Mouse (Mus musculus) granulocyte monocyte progenitor cell, adult 5-6 weeks (primary cell): Measurements from ENCODE around the gene Ctsf. TPM values are rescaled to one million over a fixed set of nuclear protein-coding genes. Genes with fewer than 3 reads are reported as not detected.
A peak's percentile ranks its signal among the peaks of the same experiment; 100 is the strongest.
"Not testable (repeated sequence)": the region's sequence is repeated elsewhere in the genome, so short reads cannot be mapped to it uniquely, and the experiment has no call there.

Experiments used
- ATAC-seq: replicated peaks from 2 replicates; pipeline ENCODE4 v1.8.0; 2016; ENCODE audit warnings: mild to moderate bottlenecking, moderate TSS enrichment, inconsistent platforms; ENCODE audit not compliant: poor library complexity, severe bottlenecking
- total RNA-seq, 2 experiments: library from RNA; stranded (forward) in 1 of 2; stranded (reverse) in 1 of 2; fragments of 200-712, 200-1000 nt in 1 of 2; fragments of >200 nt in 1 of 2; fragmentation: Nextera tagmentation in 1 of 2; gene quantifications; 2 replicates each; pipeline ENCODE4 v1.2.3; 2014 to 2017

The Ctsf gene
- total RNA-seq (2014; fragmentation: Nextera tagmentation): 2.6 and 10.0 TPM in 2 replicates
- 1.8 and 3.6 TPM in 2 replicates for total RNA-seq (2017)

DNA sequence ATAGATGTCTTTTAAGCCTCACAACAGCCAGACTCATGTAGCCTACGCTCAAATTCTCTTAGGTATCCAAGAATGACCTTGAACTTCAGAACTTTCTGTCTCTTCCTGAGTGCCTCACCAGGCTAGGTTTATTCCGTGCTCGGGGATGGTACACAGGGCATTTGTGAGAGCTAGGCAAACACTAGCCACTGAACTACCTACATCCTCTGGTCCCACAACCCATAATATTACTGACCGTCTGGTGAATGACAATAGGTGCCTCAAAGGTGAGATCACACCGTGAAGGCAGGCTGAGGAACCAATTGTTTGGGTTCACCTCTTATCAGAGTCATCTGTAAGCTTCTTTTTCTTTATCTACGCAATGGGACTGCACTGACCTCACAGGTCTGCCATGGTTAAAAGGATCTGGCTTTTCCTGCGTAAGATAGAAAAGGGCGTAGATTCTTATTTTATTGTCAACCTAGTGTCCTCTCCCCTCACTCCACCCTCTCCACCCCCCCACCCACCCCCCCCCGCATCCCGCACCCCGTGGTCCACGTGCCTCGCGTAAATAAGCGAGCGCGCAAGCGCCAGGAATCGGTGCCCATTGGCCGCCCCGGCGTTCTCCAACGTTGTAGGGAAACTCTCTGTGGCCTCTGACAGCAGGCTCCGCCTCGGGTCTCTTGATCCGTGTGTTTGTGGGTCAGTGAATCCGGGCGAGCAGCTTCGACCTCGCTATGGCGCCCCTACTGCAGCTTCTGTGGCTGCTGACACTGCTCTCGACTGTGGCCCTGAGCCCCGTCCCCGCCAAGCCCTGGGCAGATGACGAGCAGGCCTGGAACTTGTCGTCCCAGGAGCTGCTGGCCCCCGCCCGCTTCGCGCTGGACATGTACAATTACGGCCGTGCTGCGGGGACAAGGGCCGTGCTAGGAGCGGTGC, at the start of gene Ctsf:
TSS of gene Ctsf (plus strand) at position 579 of the 918 bp plus-strand sequence.
- ATAC-seq: peak; percentile 88

DNA sequence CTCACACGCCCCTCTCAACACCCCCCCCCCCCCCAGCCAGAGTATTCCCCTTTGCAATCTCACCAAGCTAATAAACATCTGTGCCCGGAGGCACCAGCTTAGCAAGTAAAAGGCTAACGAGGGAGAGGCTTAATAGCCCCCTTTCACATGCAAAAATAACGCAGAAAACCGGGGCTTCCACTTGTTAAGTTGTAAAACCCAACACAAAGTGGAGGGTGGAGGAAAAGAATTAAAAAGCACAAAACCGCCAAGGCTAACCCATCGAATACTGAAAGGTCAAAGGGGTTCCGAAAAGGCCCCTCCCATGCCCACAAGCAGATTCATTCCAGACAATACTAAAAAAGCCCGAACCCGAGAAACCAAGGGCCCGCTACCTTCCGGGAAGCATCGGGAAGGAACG, 44.6 kb upstream of the Ctsf start:
- no peak for ATAC-seq

DNA sequence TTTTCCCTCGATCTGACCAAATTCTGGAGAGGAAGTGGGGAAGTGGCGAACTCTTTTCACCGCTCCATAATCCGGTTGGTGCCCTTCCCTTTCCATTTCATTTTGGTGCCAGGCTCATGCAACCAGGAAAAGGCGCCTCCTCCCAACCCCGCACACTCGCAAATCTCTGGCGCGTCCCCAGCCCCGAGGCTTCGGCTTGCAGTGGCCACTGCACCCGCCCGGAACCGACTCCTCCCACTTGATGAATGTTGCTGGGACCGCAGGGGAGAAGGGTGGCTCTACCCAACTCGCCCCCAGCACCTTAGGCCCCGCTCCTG, 44.2 kb upstream of the Ctsf start:
- ATAC-seq: no peak

DNA sequence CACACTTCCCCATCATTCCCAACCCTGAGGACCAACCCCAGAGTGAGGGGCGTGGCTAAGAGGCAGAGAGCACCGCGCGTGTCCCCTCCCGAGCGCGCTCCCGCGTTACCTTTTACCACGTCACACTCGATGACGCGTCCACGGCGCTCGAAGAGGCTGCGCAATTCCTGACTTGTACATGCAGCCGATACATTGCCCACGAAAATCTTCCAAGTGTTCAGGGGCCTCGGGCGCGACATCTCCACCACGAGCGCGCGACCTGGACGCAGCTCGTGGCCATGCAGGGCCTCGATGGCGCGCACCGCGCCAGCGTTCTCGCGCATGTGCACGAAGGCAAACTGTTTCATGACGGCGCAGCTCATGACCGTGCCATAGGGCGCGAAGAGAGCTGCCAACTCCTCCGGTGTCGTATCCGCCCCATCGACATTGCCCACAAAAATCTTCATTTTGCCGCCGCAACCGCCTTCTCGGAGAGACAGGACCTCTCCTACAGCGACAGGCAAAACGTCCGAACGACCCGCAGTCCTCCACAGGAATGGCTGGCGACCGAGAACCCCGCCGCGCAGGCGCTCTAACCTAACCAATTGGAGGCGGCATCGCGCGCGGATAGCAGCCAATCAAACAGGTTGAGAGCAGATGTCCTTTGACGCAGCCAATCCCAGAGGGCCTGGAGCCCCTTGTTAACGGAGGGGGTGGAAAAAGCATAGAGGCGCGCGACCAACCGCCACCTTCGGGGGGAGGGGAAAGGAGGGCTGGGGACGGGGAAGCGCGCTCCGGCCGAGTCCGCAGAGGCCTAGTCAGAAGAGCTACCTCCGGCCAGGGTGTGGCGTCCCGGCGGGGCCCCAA, 43.6 kb upstream of the Ctsf start, which contains the start of the genes Gm21992 and Rbm14:
TSS of gene Gm21992 (minus strand) at position 550 of the 846 bp plus-strand sequence.
TSS of gene Rbm14 (minus strand) at position 572 of the 846 bp plus-strand sequence.
- peak; percentile 88 for ATAC-seq

DNA sequence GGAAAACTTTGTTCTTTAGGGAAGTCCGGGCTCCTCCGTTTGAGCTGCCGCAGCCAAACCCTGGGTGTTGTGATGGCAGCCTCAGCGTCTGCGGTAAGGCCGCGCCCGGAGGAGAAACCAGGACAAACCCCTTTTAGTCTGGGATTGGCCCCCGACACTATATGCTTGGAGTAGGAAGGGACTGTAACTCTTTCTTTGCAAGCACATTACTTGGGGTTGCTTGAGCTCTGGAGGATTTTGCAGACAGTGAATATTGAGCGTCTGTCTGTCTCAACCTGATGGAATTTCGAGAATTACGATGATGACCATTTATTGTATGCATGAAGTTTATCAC, 43.1 kb upstream of the Ctsf start:
- no peak for ATAC-seq

DNA sequence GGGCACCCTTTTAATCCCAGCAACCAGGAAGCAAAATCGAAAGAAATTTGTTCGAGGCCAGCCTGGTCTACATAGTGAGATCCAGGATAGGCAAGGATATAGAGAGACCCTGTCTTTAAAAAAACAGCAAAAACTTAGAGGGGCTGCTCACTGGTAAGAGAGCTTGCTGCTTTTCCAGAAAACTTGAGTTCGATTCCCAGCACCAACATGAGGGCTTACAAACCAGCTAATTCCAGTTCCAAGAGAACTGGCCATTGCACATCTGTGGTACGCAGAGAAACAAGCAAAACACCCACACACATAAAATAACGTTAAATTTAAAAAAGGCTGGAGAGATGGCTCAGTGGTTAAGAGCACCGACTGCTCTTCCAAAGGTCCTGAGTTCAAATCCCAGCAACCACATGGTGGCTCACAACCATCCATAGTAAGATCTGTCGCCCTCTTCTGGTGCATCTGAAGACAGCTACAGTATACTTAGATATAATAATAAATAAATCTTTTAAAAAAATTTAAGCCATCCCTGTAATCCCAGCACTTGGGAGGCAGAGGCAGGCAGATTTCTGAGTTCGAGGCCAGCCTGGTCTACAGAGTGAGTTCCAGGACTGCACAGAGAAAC, 42.5 kb upstream of the Ctsf start:
- not testable (repeated sequence) for ATAC-seq

DNA sequence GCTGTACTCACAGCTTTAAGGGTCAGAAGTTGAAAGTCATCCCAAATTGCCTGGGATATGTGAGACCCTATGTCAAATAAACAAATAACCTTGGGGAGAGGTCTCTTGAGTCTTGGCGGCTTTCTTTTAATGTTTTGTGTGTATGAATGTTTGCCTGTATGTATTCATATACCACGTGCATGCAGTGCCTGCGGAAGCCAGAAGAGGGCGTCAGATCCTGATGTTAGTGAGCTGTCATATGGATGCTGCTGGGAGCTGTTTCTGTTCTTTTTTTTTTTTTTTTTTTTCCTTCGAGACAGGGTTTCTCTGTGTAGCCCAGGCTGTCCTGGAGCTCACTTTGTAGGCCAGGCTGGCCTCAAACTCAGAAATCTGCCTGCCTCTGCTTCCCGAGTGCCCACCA, 41.9 kb upstream of the Ctsf start:
- ATAC-seq: no peak

DNA sequence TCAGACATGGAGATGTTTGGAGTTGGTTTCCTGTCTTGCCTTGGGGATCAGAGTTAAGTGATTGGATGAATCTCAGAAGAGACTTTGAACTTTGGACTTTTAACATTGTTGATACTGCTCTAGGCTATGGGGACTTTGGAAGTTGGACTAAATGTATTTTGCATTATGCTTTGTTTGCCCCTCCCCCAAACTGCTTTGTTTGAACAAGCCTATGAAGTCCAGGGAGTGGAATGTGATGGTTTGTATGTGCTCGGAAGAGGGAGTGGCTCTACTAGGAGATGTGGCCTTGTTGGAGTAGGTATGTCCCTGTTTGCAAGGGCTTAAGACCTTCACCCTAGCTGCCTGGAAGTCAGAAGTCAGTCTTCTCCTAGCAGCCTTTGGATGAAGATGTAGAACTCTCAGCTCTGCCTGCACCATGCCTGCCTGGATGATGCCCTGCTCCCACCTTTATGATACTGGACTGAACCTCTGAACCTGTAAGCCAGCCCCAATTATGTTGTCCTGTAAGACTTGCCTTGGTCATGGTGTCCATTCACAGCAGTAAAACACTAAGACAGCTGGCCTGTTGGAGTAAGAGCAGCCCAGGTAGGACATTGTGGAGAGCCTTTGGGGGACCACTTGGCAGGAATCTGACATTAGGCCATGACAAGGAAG, 37.6 kb upstream of the Ctsf start:
- no peak for ATAC-seq

DNA sequence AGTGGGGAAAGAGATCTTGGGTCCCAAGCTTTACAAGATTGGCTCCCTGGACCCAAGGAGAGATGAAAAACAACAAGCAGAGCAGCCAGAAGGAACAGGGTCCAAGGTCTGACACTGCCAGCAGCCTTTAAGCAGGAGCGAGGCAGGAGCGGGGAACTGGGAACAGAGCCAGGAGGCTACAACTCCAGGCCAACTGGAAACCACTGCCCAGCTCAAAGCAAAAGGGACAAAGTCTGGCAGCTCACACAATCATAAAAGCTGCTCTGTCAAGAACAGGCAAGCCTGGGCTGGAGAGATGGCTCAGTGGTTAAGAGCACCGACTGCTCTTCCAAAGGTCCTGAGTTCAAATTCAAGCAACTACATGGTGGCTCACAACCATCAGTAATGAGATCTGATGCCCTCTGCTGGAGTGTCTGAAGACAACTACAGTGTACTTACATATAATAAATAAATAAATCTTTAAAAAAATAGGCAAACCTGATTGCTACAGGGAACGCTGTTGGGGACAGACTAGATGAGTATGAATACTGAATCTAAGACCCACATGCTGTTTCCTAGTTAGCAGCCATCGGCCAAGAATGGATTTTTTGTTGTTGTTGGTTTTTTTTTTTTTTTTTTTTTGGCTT, 34.1 kb upstream of the Ctsf start:
- ATAC-seq: no peak

DNA sequence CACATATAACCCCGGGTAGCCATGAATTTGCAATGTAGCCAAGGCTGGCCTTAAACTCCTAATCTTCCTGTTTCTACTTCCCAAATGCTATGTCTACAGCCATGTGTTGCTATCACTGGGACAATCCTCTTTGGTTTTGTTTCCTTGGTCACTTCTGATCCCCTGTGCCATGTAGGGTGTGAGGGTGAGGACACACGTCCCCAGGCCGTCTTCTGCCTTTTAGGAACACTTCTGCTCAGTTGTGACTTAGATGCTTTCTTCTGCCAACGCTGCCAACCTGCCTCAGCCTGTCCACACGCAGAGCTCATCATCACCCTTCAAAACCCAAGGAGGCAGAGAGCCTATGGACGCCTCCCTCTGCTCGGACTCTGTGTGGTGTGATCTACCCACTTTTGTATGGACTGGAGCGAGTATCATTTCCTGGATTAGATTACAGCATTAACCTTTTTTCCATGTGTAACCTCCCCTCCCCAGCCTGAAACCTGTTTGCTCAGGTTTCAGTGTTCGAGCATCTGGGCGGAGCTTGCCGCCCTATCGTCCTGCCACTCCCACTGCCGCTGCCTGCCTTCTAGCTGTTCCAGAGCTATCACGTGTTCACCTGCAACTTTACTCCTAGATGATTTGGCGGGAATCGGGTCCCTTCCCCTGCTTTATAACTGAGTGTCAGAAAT, 26.4 kb upstream of the Ctsf start:
- no peak for ATAC-seq

DNA sequence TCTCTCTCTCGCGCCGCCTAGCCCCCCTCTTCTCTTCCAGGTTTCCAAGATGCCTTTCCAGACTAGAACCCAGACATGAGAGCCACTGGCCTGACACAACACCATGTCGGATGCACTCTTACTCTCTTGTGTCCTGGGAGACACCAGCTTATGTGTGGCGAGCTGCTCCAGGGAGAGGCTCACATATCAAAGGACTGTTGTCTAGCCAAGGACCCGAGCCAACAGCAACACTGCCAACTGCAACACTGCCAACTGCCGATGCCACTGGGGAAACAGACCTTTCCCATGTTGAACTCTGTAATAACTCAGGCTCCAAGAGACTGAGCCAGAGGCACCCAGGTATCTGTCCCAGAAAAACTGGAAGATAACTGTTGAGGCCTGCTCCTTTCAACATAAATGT, 25.8 kb upstream of the Ctsf start:
- ATAC-seq: no peak

DNA sequence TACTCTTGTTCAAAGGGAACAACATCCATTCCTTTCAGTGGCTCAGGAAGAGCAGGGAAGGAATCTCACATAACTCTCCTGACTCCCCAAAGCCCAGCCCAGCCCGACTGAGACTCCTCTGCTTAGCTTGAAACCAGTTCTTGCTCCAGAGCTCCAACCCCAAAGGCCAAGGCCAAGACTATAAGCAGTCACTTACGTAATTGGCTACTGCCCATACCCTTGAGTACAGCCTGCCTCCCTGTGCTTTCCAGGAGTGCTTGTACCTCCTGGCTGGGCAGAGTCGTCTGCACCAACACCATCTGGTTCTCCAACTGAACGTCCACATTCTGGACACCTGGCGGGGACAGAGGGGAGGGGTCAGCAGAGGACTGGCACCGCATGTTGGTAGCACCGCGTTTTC, 21.0 kb upstream of the Ctsf start:
- no peak for ATAC-seq

DNA sequence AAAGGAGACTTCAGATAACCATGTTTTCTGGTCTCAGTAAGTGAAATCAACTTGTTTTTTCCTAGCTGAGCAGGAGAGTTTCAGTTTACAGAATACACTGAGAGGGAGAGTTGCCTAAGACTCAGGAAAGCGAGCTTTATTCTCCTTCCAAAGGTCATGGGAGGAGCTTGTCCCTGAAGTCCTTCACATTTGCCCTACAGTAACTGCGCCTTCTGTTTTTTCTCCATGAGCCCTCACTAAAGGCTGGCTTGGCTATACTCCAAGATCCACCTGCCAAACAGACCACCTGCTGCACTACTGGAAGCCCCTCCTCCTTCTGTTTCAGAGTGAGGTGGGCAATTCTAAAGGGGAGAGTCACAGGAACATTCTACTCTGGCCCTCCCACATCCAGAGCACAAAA, 18.8 kb upstream of the Ctsf start:
- no peak for ATAC-seq

DNA sequence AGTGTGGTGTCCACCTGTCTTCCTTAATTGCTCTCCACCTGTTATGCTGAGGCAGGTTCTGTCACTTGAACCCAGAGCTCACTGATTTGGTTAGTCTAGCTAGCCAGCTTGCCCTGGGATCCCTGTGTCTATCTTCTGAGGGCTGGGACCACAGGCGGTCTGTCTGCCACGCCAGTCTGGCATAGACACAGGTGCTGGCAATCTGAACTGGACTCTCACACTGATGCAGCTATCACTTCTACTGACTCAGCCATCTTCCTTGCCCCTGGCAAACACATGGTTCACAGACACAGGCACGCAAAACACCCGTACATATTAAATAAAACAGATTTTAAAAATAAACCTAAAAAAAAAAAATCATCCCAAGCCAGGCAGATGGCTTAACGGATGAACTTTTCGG, 17.9 kb upstream of the Ctsf start:
- ATAC-seq: no peak

DNA sequence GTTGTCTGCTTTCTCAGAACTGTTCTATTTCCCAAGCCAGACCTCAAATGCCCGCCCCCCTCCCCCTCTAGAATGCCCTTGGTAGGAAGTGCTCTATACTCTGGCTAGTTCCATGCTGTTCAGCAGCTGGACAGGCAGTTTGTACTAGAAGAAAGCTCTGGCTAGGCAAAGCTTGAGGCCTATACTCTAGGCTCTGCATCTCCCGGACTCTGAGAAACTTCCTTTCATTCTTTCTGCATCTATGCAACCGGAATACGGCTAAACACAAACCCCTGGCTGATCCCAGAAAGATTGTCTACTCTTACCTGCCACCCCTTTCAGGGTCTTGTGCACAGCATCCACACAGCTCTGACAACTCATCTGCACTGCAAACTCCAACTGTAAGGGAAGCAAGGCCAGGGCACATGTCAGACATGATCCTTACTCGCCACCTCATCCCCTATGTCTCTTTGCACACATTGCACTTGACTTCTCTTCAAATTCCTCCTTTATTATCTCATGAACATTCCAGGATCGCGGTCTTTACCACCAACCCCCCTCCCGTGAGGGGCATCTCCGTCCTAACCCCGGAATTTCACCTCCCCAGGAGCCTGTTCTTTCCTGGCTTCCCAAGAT, 16.3 kb upstream of the Ctsf start:
- no peak for ATAC-seq

DNA sequence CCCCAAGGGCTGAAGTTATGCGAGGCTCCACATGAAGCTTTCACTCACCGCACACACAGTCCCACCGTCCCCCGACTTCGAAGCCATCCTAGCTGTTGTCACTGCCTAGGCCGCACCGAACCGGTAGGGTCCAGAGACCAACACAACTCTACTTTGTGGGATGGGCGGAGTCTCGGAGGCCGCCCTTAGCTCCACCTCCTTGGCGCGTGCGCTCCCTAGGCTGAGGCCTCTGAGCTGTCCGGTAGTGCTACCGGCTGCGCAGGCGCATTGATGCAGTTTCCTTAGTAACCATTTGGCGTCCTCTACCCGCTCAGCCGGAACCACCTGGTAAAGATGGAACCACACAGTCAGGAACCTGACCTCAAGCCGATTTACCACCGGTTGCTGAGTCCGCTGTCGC, 15.8 kb upstream of the Ctsf start, which contains the start of the genes Ccs and Ccdc87:
TSS of gene Ccs (minus strand) at position 184 of the 400 bp plus-strand sequence.
TSS of gene Ccdc87 (plus strand) at position 218 of the 400 bp plus-strand sequence.
- peak; percentile 96 for ATAC-seq

DNA sequence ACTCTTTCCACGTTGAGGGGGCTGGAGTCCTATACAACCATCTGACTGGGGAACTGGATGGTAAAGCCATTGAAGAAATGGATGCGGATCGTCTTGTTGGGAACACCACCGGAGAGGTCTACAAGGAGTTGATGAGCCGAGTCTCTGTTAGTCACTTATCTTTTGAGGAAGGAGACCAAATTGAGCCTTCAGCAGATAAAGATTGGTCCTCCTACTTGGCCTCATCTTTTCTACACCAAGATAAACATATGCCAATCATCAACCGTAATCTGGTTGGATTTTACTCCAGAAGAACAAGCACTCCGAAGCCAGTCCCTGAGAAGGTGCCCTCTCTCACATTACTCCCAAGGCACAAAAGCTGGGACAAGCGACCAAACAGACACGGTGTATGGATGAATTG, 14.1 kb upstream of the Ctsf start:
- no peak for ATAC-seq

DNA sequence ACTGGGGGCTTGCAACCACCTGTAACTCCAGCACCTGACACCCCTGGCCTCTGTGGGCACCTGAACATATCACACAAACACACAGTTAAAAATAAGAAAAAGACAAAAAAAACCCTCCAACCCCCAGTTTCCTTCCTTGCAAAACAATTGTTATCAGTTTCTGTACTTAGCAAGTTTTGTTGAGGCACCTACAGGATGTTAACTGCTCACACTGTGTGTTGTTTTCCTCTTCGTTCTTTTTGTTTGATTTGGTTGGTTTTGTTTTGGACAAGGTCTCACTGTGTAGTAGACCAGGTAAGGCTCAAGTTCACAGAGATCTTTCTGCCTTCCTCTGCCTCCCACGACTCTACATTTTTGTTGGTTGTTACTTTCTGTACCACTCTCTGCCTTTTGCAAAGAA, 12.3 kb upstream of the Ctsf start:
- no peak for ATAC-seq

DNA sequence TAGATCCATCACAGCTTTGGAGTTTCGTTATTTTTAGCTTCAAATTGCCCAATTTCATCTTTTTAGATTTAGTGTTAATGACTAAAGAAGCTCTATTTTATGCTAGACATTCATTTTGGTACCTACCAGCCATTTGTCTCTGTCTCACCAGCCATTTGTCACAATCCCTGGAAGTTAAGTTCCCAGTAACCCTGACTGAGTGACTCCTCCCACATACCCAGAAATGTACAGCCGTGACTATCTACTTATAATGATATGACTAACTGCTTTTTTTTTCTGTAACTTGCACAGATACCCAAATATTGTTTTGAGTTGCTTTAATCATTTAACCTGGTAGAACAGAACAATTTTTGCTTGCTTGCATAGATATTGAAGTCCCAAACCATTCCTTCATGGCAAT, 9.1 kb upstream of the Ctsf start:
- ATAC-seq: no peak
